Mouse (Mus musculus) liver, embryonic 11.5 days (tissue): ENCODE results near the gene Trdmt1. TPM values are rescaled to one million over a fixed set of nuclear protein-coding genes. Genes with fewer than 3 reads are reported as not detected.

Experiments
- ATAC-seq: fragments of 200-750 bp; cut with Nextera tagmentation; replicated peaks from 2 replicates; pipeline ENCODE4 v1.8.0; 2017; ENCODE audit warnings: moderate number of reproducible peaks, mild to moderate bottlenecking, moderate TSS enrichment, moderate library complexity; ENCODE audit not compliant: low FRiP score
- DNase-seq: peaks from one replicate; pipeline ENCODE4 v3.0.0-alpha.2; 2017; ENCODE audit warnings: low spot score
- H3K27ac ChIP-seq: fragments of 300-500 bp; sonication (generic); 2 replicates; pipeline ENCODE4 v1.5.1; 2014; ENCODE audit warnings: mild to moderate bottlenecking, low read depth, low read length, control low read depth
- H3K27me3 ChIP-seq: fragments of 300-500 bp; sonication (generic); replicated peaks from 2 replicates; pipeline ENCODE4 v1.6.1; 2014; ENCODE audit warnings: low read length, mixed read lengths; ENCODE audit not compliant: control insufficient read depth, insufficient read depth
- H3K36me3 ChIP-seq: fragments of 300-500 bp; sonication (generic); 2 replicates; pipeline ENCODE4 v1.6.1; 2014; ENCODE audit warnings: mild to moderate bottlenecking, low read length, moderate library complexity, mixed read lengths; ENCODE audit not compliant: control insufficient read depth, insufficient read depth
- H3K4me1 ChIP-seq: fragments of 300-500 bp; sonication (generic); replicated peaks from 2 replicates; pipeline ENCODE4 v1.6.1; 2014; ENCODE audit warnings: low read length, mixed read lengths; ENCODE audit not compliant: control insufficient read depth, insufficient read depth
- H3K4me2 ChIP-seq: fragments of 300-500 bp; sonication (generic); 2 replicates; pipeline ENCODE4 v1.6.1; 2014; ENCODE audit warnings: mild to moderate bottlenecking, control low read depth, moderate library complexity
- H3K4me3 ChIP-seq: fragments of 300-500 bp; sonication (generic); 2 replicates; pipeline ENCODE4 v1.5.1; 2014; ENCODE audit warnings: low read depth, low read length, control low read depth
- H3K9ac ChIP-seq: fragments of 300-500 bp; sonication (generic); 2 replicates; pipeline ENCODE4 v1.6.1; 2014; ENCODE audit warnings: low read depth, low read length, control low read depth
- H3K9me3 ChIP-seq: fragments of 300-500 bp; sonication (generic); 2 replicates; pipeline ENCODE4 v1.6.1; 2016; ENCODE audit warnings: low read length, inconsistent platforms, mixed read lengths; ENCODE audit not compliant: control insufficient read depth
- WGBS: fragments of 180-500 bp; shearing (Covaris S2); extraction: QIAGEN DNeasy Blood & Tissue Kit; methylation state at CpG from one replicate; pipeline ENCODE4 v1.1.7; 2014; 5-methylcytosine and 5-hydroxymethylcytosine counted together
- polyA plus RNA-seq: library from polyadenylated mRNA; unstranded; fragments of >200 nt; fragmentation: Nextera tagmentation; extraction: Ambion mirVana; gene quantifications from 2 replicates; pipeline ENCODE4 v1.2.1, GENCODE M21; 2014

Trdmt1 gene
- polyA plus RNA-seq, 1 experiment from 2014 or later = 10.2 TPM

DNA sequence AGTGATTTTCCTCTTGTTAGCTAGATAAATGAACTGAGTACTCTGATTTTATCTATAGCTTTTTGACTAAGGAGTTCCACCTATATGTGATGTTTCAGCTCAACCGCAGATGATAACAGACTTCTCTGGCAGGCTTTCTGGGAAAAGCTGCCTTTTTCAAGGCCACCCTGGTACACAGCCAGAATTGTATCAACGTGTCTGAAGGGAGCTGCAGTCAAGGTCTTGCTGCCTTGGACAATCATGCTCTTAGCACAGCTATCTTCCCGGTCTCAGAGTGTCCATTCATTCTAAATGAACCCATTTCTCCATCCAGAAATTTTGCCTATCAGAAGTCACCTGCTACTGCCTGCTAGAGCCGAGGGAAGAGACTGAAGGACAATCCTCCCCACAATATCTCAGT is 16.9 kb downstream of the Trdmt1 start:
- no peak overlapping the region for H3K4me2 ChIP-seq
- H3K36me3 ChIP-seq = no peaks in the 10 kb centered on the region
- peaks cover 16% of the 10 kb centered on the region for H3K4me1 ChIP-seq
- ATAC-seq = no peak
- no peak for DNase-seq
- no peak overlapping the region for H3K4me3 ChIP-seq
- no peaks in the 10 kb centered on the region for H3K27me3 ChIP-seq
- no peak overlapping the region for H3K27ac ChIP-seq
- H3K9ac ChIP-seq = no peak overlapping the region
- H3K9me3 ChIP-seq = no peaks in the 10 kb centered on the region
- 68% methylated on average over 4 of the region's 4 CpGs for WGBS

DNA sequence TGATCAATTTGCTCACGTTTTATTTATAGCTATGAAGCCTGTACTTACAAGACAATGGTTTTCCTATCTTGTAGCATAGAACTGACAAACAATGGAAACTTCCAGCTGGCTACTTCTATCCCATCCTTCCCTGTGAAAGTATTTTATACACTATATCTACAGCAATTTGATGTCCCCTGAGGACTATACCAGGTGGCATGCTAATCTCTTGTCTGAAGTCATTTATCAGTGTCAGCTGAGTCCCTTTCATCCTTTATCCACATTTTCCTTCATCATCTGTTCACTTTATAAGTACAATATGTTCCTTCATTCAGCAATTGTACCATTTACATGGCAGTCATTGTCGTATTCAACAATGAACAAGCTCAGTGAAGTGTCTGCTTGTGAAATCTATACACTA is 17.3 kb downstream of the Trdmt1 start:
- Histone ChIP-seq H3K27me3 (no peaks in the 10 kb centered on the region), H3K27ac (no peak overlapping the region), H3K36me3 (no peaks in the 10 kb centered on the region), H3K4me2 (no peak overlapping the region), H3K9ac (no peak overlapping the region), H3K4me3 (no peak overlapping the region), H3K4me1 (peaks cover 16% of the 10 kb centered on the region), H3K9me3 (no peaks in the 10 kb centered on the region)
- DNase-seq (no peak), ATAC-seq (no peak)
- 61% methylated on average over 2 of the region's 2 CpGs for WGBS

DNA sequence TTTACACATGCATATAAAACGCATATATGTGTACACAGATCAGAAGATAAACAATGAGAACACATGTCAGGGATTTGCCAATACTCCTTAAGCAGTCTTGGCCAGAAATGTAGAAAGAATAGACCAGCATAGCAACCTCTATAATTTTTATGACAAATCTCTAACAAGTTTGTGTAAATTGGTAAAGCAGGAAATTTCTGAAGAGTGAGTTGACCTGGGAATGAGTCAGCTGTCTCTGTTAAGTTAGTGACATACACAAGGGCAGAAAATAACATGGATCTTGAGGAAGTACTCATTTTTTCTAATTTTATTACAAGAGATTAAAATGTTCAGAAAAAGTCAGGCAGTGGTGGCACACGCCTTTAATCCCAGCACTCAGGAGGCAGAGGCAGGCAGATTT is 18.3 kb downstream of the Trdmt1 start:
- WGBS = 79% methylated on average over 2 of the region's 2 CpGs
- Histone ChIP-seq H3K36me3 (no peaks in the 10 kb centered on the region), H3K27me3 (no peaks in the 10 kb centered on the region), H3K4me1 (peaks cover 16% of the 10 kb centered on the region), H3K27ac (no peak overlapping the region), H3K4me2 (no peak overlapping the region), H3K4me3 (no peak overlapping the region), H3K9ac (no peak overlapping the region), H3K9me3 (no peaks in the 10 kb centered on the region)
- ATAC-seq = no peak
- DNase-seq = no peak

DNA sequence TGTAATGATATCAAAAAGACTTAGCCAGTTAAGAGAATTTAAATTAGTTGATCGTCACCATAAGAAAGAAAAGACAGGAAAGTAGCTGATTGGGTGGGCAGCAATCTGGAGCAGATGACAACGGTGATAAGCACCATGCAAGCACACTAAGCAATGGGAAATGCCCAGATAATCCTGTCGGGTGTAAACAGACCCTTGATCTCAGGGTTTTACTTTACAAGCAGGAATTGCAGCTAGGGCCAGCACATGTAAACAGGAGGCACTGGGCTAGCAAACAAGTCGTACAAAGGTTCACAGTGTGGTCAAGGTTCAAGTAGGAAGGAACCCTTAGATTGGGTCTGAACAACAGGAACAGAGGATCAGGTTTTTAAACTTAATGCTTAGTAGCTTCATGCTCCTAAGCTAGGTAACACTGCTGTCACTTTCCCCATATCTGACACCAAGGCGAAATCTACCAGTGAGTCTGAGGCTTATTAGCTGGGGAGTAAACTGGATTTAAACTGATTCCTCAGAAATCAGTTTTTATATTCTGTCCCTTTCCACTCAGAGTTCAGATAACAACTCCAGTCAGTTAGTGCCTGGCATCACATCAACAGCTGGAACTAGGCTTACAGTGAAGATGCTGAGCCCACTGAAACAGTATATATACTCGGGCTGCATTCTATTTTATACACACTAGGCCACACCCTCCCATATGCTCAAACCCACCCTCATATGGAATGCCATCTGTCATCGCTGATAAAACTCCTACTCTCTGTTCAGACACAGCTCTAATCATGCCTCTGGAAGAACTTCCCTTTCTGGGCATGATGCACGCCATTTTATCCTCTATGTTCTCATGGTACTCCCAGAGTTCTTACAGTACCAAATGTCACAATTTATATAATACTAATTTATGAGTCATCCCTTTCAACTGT is 20.7 kb downstream of the Trdmt1 start:
- no peaks in the 10 kb centered on the region for H3K27me3 ChIP-seq
- H3K9me3 ChIP-seq = no peaks in the 10 kb centered on the region
- peak overlapping the region; percentile 32 for H3K4me2 ChIP-seq
- peaks cover 11% of the 10 kb centered on the region for H3K4me1 ChIP-seq
- no peaks in the 10 kb centered on the region for H3K36me3 ChIP-seq
- H3K27ac ChIP-seq = peak overlapping the region; percentile 67
- 25% methylated on average over 8 of the region's 8 CpGs for WGBS
- DNase-seq = no peak
- no peak overlapping the region for H3K9ac ChIP-seq
- no peak overlapping the region for H3K4me3 ChIP-seq
- ATAC-seq = peak; percentile 93

DNA sequence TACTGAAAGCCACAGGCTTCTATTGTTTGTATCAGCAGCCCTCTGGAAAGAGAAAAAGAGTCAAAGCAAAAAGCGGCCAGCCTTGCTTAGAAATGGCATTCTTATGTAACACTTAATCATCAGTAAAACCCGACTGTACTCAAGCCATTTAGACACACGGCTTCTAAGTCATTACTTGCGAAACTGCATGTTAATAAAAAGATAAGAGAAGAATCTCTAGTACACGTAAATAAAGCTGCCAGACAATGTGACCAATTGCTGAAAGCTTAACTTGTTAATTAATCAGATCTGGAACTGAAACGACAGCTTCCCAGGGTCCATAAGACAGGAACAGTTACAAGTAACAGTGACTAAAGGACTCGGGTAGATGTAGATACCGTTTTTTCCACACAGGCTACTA is 22.4 kb downstream of the Trdmt1 start:
- H3K4me2 ChIP-seq = no peak overlapping the region
- WGBS = 46% methylated on average over 8 of the region's 8 CpGs

DNA sequence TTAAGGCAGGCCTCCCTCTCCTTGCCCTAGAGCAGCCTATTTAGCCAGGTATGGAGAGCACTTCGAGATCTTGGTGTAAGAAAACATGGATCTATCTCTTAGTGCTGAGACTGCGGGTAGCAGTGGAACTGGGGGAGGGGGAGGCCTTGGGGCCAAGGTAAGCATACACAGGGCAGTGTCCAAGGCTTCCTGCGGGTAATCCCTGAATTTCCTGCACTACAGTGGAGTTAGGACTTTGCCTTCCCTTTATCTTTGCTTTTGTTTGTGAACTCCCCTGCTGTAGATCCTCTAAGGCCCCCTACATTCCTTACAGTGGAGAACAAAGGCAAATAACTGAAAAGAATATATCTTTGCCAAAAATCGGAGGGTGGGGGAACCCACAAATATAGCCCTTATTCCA is 29.5 kb downstream of the Trdmt1 start:
- no peaks in the 10 kb centered on the region for H3K27me3 ChIP-seq
- no peaks in the 10 kb centered on the region for H3K9me3 ChIP-seq
- H3K4me1 ChIP-seq = no peaks in the 10 kb centered on the region
- 59% methylated on average over 4 of the region's 4 CpGs for WGBS
- DNase-seq = no peak
- no peak for ATAC-seq
- no peak overlapping the region for H3K4me3 ChIP-seq
- no peak overlapping the region for H3K27ac ChIP-seq
- no peak overlapping the region for H3K4me2 ChIP-seq
- H3K36me3 ChIP-seq = no peaks in the 10 kb centered on the region
- H3K9ac ChIP-seq = no peak overlapping the region

More for the DNA sequence above, 22.4 kb downstream of the Trdmt1 start:
- peaks cover 11% of the 10 kb centered on the region for H3K4me1 ChIP-seq
- ATAC-seq (no peak), DNase-seq (no peak)
- H3K27me3 ChIP-seq = no peaks in the 10 kb centered on the region
- H3K9ac ChIP-seq = no peak overlapping the region
- no peak overlapping the region for H3K4me3 ChIP-seq
- H3K27ac ChIP-seq = 0 out of 2 replicates have a peak overlapping the region, but pooled peaks have one; percentile 9
- no peaks in the 10 kb centered on the region for H3K36me3 ChIP-seq
- H3K9me3 ChIP-seq = no peaks in the 10 kb centered on the region

DNA sequence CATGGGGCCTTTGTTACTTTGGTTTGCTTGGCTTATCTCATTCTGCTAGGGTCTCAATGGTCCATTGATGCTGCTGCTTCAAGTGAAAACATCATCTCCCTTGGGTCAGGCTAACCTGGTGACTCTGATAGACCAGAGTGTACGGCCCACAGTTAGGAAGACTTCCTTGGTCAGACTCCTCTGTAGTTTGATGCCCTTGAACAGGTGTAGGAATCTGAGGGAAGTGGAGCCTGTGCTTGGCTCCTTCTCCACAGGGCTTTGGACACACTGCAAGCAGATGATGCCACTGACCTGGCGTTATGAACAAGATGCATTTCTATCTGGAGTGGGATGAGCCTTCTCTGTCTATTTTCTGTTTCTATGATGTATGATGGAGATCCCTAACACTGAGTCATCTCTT is 41.8 kb downstream of the Trdmt1 start:
- Histone ChIP-seq H3K4me2 (no peak overlapping the region), H3K27me3 (no peaks in the 10 kb centered on the region), H3K4me3 (no peak overlapping the region), H3K9me3 (no peaks in the 10 kb centered on the region), H3K4me1 (no peaks in the 10 kb centered on the region), H3K9ac (no peak overlapping the region), H3K27ac (no peak overlapping the region), H3K36me3 (no peaks in the 10 kb centered on the region)
- no peak for ATAC-seq
- DNase-seq = no peak
- 82% methylated on average over 2 of the region's 2 CpGs for WGBS

DNA sequence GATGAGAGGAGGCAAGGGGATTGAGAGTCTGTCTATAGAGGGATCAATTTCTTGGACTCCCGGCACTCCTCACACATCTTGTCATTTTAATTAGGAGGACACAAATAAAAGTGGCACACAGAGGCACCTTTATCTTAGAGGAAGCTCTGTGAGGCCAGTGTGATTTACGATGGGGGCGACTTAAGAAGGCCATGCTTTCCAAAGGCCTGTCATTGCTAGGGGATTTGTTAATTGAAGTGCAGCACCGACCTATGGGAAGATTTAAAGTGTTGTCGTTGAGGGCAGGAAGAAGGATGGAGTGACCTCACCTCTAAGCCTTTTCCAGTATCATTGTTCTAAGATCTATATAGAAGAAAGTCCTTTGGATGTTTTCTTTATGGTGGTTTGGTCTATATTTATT is 42.9 kb downstream of the Trdmt1 start:
- Histone ChIP-seq H3K4me1 (no peaks in the 10 kb centered on the region), H3K4me2 (no peak overlapping the region), H3K9me3 (no peaks in the 10 kb centered on the region), H3K4me3 (no peak overlapping the region), H3K27ac (no peak overlapping the region), H3K36me3 (no peaks in the 10 kb centered on the region), H3K9ac (no peak overlapping the region), H3K27me3 (no peaks in the 10 kb centered on the region)
- DNase-seq (no peak), ATAC-seq (no peak)
- 46% methylated on average over 5 of the region's 5 CpGs for WGBS
